In genomic region chr9:122866192-122866591, GRCm38 (mm10) we compare ENCODE assay signal across 8 mouse cellular contexts. TPM values are rescaled to one million over a fixed set of nuclear protein-coding genes. Genes with fewer than 3 reads are reported as not detected.
A peak's percentile ranks its signal among the peaks of the same experiment; 100 is the strongest.
DNase-seq lines count a peak whose midpoint lies in the region; ATAC-seq and TF ChIP-seq lines count a peak whose summit lies in the region.

No protein-coding gene starts in this region.

- H3K36me3 ChIP-seq in heart, embryonic 13.5 days, result peaks cover 17% of the 10 kb centered on the region
- H3K36me3 ChIP-seq in ES-E14 (ENCODE audit: control insufficient read depth, insufficient read depth, low read length, poor library complexity, severe bottlenecking), result peaks cover 10% of the 10 kb centered on the region
- H3K36me3 ChIP-seq in forebrain, embryonic 15.5 days, result peaks cover 16% of the 10 kb centered on the region
- H3K36me3 ChIP-seq in liver, embryonic 15.5 days (replicated peaks), result peaks cover 14% of the 10 kb centered on the region

- H3K9ac ChIP-seq in heart, embryonic 13.5 days, result peak overlapping the region; percentile 95
- H3K9ac ChIP-seq in ES-E14 (ENCODE audit: insufficient read depth, low read depth, low read length, poor library complexity, severe bottlenecking), result peak overlapping the region; percentile 25; the same call in 1 of the 2 replicates
- peak overlapping the region; percentile 85; the same call in 1 of the 2 replicates for H3K9ac ChIP-seq in forebrain, embryonic 15.5 days (replicated peaks)
- H3K9ac ChIP-seq in liver, embryonic 15.5 days, result peak overlapping the region; percentile 69

- no peaks in the 10 kb centered on the region; the same call in 1 of the 2 replicates for H3K27me3 ChIP-seq in heart, embryonic 13.5 days (replicated peaks)
- H3K27me3 ChIP-seq in forebrain, embryonic 15.5 days, result no peaks in the 10 kb centered on the region
- no peaks in the 10 kb centered on the region for H3K27me3 ChIP-seq in liver, embryonic 15.5 days

- DNase-seq in heart, postnatal 14 days, result no peak
- no peak for DNase-seq in ES-E14 (ENCODE audit: low read depth, low spot score)
- no peak for DNase-seq in spleen, postnatal 10 days (ENCODE audit: low spot score in 2 of 2)
- no peak for DNase-seq in urinary bladder, adult 18-20 months (ENCODE audit: low spot score in 2 of 2)
- DNase-seq in cerebellum, postnatal 36 days, result no peak

- ATAC-seq in heart, embryonic 13.5 days (ENCODE audit: extremely low read depth, insufficient number of reproducible peaks, low FRiP score, low TSS enrichment), result no peak
- peak; percentile 54 for ATAC-seq in forebrain, embryonic 15.5 days (replicated peaks)
- no peak for ATAC-seq in liver, embryonic 15.5 days (ENCODE audit: insufficient read depth)

- H3K4me2 ChIP-seq in heart, embryonic 13.5 days, result peak overlapping the region; percentile 87
- peak overlapping the region; percentile 43 for H3K4me2 ChIP-seq in forebrain, embryonic 15.5 days (replicated peaks)
- peak overlapping the region; percentile 66 for H3K4me2 ChIP-seq in liver, embryonic 15.5 days

- no peak overlapping the region for H3K27ac ChIP-seq in heart, embryonic 13.5 days (replicated peaks)
- no peak overlapping the region for H3K27ac ChIP-seq in ES-E14 (ENCODE audit: insufficient read depth, low read depth, low read length, poor library complexity, severe bottlenecking)
- 0 out of 2 replicates have a peak overlapping the region, but pooled peaks have one; percentile 69 for H3K27ac ChIP-seq in forebrain, embryonic 15.5 days (replicated peaks)
- H3K27ac ChIP-seq in liver, embryonic 15.5 days (replicated peaks), result peak overlapping the region; percentile 68; the same call in 1 of the 2 replicates

- intact Hi-C loops in heart, postnatal 14 days (cut with DNase I), result no loop called here

- H3K4me3 ChIP-seq in heart, embryonic 13.5 days, result peak overlapping the region; percentile 88
- H3K4me3 ChIP-seq in ES-E14 (ENCODE audit: insufficient read depth in 1 of 2, low read depth in 1 of 2, low read length in 2 of 2, poor library complexity in 1 of 2, severe bottlenecking in 1 of 2), result peak overlapping the region; percentile 86 to 90
- peak overlapping the region; percentile 97 for H3K4me3 ChIP-seq in forebrain, embryonic 15.5 days
- peak overlapping the region; percentile 71 for H3K4me3 ChIP-seq in liver, embryonic 15.5 days (replicated peaks)

- H3K9me3 ChIP-seq in heart, embryonic 13.5 days, result peaks cover 24% of the 10 kb centered on the region; the same call in 1 of the 2 replicates
- peaks cover 11% of the 10 kb centered on the region for H3K9me3 ChIP-seq in ES-E14 (ENCODE audit: control insufficient read depth, insufficient read depth, low read depth, low read length)
- H3K9me3 ChIP-seq in forebrain, embryonic 15.5 days, result no peaks in the 10 kb centered on the region
- H3K9me3 ChIP-seq in liver, embryonic 15.5 days (replicated peaks), result no peaks in the 10 kb centered on the region; the same call in 1 of the 2 replicates

- WGBS in heart, embryonic 13.5 days, result 80% methylated on average over 4 of the region's 4 CpGs
- WGBS in forebrain, embryonic 15.5 days, result 86% methylated on average over 4 of the region's 4 CpGs
- WGBS in liver, embryonic 15.5 days (ENCODE audit: insufficient replicate concordance), result 64% methylated on average over 4 of the region's 4 CpGs

- peaks cover 21% of the 10 kb centered on the region for H3K4me1 ChIP-seq in heart, embryonic 13.5 days
- no peaks in the 10 kb centered on the region for H3K4me1 ChIP-seq in ES-E14 (ENCODE audit: control insufficient read depth in 2 of 2, insufficient read depth in 2 of 2, low read length in 2 of 2, poor library complexity in 1 of 2)
- peaks cover 20% of the 10 kb centered on the region for H3K4me1 ChIP-seq in forebrain, embryonic 15.5 days
- H3K4me1 ChIP-seq in liver, embryonic 15.5 days (replicated peaks), result peaks cover 24% of the 10 kb centered on the region

- in situ Hi-C loops in ES-E14 (cut with MboI; ENCODE audit: low sequenced_read_pairs in 2 of 2, unreplicated experiment in 2 of 2), result no loop called here

TF ChIP-seq in ES-E14, 5 proteins besides CTCF, POLR2A, EP300 and RAD21:
- no peak for TF ChIP-seq ZNF384 (IDR thresholded peaks at IDR 0.05; ENCODE audit: low read depth, low read length)
- no peak for TF ChIP-seq ZC3H11A (IDR thresholded peaks at IDR 0.05; ENCODE audit: borderline replicate concordance, low read depth, low read length)

RNA-seq across cellular contexts. Expression of gene Zfp445, which starts 0.4 kb away (rescaled TPM):
- polyA plus RNA-seq in heart, embryonic 13.5 days (2015; fragmentation: Nextera tagmentation; extraction: Ambion mirVana), result 33.7 and 40.3 TPM in 2 replicates
- total RNA-seq in heart, postnatal 14 days (2021), result 100 to 1,000 TPM; 109 to 113 TPM
- 80.8 and 84.1 TPM in 2 replicates for total RNA-seq in ES-E14 (2012; rRNA removed)
- polyA plus RNA-seq in forebrain, embryonic 15.5 days (2015; fragmentation: Nextera tagmentation; extraction: Ambion mirVana), result 103 and 115 TPM in 2 replicates
- polyA plus RNA-seq in liver, embryonic 15.5 days (2015; fragmentation: Nextera tagmentation; extraction: Ambion mirVana), result 16.6 and 16.8 TPM in 2 replicates

RNA-seq across cellular contexts. Expression of gene Zkscan7, which starts 19.3 kb away (rescaled TPM):
- polyA plus RNA-seq in heart, embryonic 13.5 days (2015; fragmentation: Nextera tagmentation; extraction: Ambion mirVana), result 2.1 and 3.0 TPM in 2 replicates
- 1 to 10 TPM; 4.8 to 5.0 TPM for total RNA-seq in heart, postnatal 14 days (2021)
- 1.4 and 2.3 TPM in 2 replicates for total RNA-seq in ES-E14 (2012; rRNA removed)
- polyA plus RNA-seq in forebrain, embryonic 15.5 days (2015; fragmentation: Nextera tagmentation; extraction: Ambion mirVana), result 4.1 and 4.6 TPM in 2 replicates
- polyA plus RNA-seq in liver, embryonic 15.5 days (2015; fragmentation: Nextera tagmentation; extraction: Ambion mirVana), result 0.68 and 0.90 TPM in 2 replicates

RNA-seq across cellular contexts. Expression of gene Gm35549, which starts 22.4 kb away (rescaled TPM):
- 0.25 TPM in 1 of 2 replicates, not detected in the other for polyA plus RNA-seq in heart, embryonic 13.5 days (2015; fragmentation: Nextera tagmentation; extraction: Ambion mirVana)
- total RNA-seq in heart, postnatal 14 days (2021), result not detected
- 0.27 TPM in 1 of 2 replicates, not detected in the other for total RNA-seq in ES-E14 (2012; rRNA removed)
- 0.45 and 0.50 TPM in 2 replicates for polyA plus RNA-seq in forebrain, embryonic 15.5 days (2015; fragmentation: Nextera tagmentation; extraction: Ambion mirVana)
- not detected in 2 replicates for polyA plus RNA-seq in liver, embryonic 15.5 days (2015; fragmentation: Nextera tagmentation; extraction: Ambion mirVana)

RNA-seq across cellular contexts. Expression of gene Zfp105, which starts 56.7 kb away (rescaled TPM):
- polyA plus RNA-seq in heart, embryonic 13.5 days (2015; fragmentation: Nextera tagmentation; extraction: Ambion mirVana), result 11.0 and 12.0 TPM in 2 replicates
- 1 to 10 TPM; 3.0 to 3.1 TPM for total RNA-seq in heart, postnatal 14 days (2021)
- 13.5 and 16.8 TPM in 2 replicates for total RNA-seq in ES-E14 (2012; rRNA removed)
- polyA plus RNA-seq in forebrain, embryonic 15.5 days (2015; fragmentation: Nextera tagmentation; extraction: Ambion mirVana), result 22.5 and 23.7 TPM in 2 replicates
- polyA plus RNA-seq in liver, embryonic 15.5 days (2015; fragmentation: Nextera tagmentation; extraction: Ambion mirVana), result 1.5 and 1.8 TPM in 2 replicates

Comparison
In these comparisons a context has a peak if more than half of its experiments do, and no peak if none do; other contexts are left out.
1. H3K27ac ChIP-seq: peak in forebrain, embryonic 15.5 days (single experiment) and liver, embryonic 15.5 days (single experiment); none in heart, embryonic 13.5 days (single experiment) and ES-E14 (single experiment).
2. H3K9ac ChIP-seq: peak in every context shown above with its lines; median percentile 95 in heart, embryonic 13.5 days; 85 in forebrain, embryonic 15.5 days; 69 in liver, embryonic 15.5 days; 25 in ES-E14.
3. Peak in every context shown above with its lines, with median percentiles within 50 percentile points of each other: H3K4me2 ChIP-seq and H3K4me3 ChIP-seq.